Mouse (Mus musculus) megakaryocyte-erythroid progenitor cell, adult 5-6 weeks (primary cell): Measurements from ENCODE around the gene Eif4e1b. TPM values are rescaled to one million over a fixed set of nuclear protein-coding genes. Genes with fewer than 3 reads are reported as not detected.
A peak's percentile ranks its signal among the peaks of the same experiment; 100 is the strongest.
"Not testable (repeated sequence)": the region's sequence is repeated elsewhere in the genome, so short reads cannot be mapped to it uniquely, and the experiment has no call there.

ENCODE experiments used
- ATAC-seq: replicated peaks from 2 replicates; pipeline ENCODE4 v1.8.0; 2016; ENCODE audit warnings: mild to moderate bottlenecking, inconsistent platforms; ENCODE audit not compliant: severe bottlenecking, poor library complexity, low FRiP score, low TSS enrichment
- total RNA-seq, 2 experiments: library from RNA; stranded (forward) in 1 of 2; stranded (reverse) in 1 of 2; fragments of 200-1000, 215-1000 nt in 1 of 2; fragments of >200 nt in 1 of 2; fragmentation: Nextera tagmentation in 1 of 2; gene quantifications; 2 replicates each; pipeline ENCODE4 v1.2.3; 2014 to 2017

Eif4e1b gene
- total RNA-seq, 2 experiments from 2014 or later, result not detected

- ATAC-seq, result peak; percentile 90
Measured at GRCm38 (mm10) chr13:54758045-54758755, 25.6 kb upstream of the Eif4e1b start.

GRCm38 (mm10) chr13:54758756-54759470, 24.9 kb upstream of the Eif4e1b start:
- no peak for ATAC-seq

- no peak for ATAC-seq
Measured at GRCm38 (mm10) chr13:54759496-54759895, 24.3 kb upstream of the Eif4e1b start.

GRCm38 (mm10) chr13:54760164-54760795, 23.5 kb upstream of the Eif4e1b start:
- no peak for ATAC-seq

- no peak for ATAC-seq
Measured at GRCm38 (mm10) chr13:54760906-54761305, 22.9 kb upstream of the Eif4e1b start.

GRCm38 (mm10) chr13:54765281-54766191, 18.3 kb upstream of the Eif4e1b start:
- ATAC-seq, result no peak

GRCm38 (mm10) chr13:54766192-54766768, 17.5 kb upstream of the Eif4e1b start, which contains the start of gene Sncb:
Sncb (minus strand) TSS chr13:54766595.
- ATAC-seq, result peak; percentile 84

- no peak for ATAC-seq
Measured at GRCm38 (mm10) chr13:54767012-54767411, 16.8 kb upstream of the Eif4e1b start.

GRCm38 (mm10) chr13:54780592-54780991, 3.2 kb upstream of the Eif4e1b start:
- ATAC-seq, result no peak

- no peak for ATAC-seq
Measured at GRCm38 (mm10) chr13:54781086-54781485, 2.7 kb upstream of the Eif4e1b start.

- no peak for ATAC-seq
Measured at GRCm38 (mm10) chr13:54783235-54783634, 563 bp upstream of the Eif4e1b start.

- ATAC-seq, result not testable (repeated sequence)
Measured at GRCm38 (mm10) chr13:54787591-54787990, 3.8 kb downstream of the Eif4e1b start.

GRCm38 (mm10) chr13:54788740-54789560, 5.2 kb downstream of the Eif4e1b start, which contains the start of gene Tspan17:
Tspan17 (plus strand) TSS chr13:54789377.
- ATAC-seq, result peak; percentile 90

- ATAC-seq, result 0 out of 2 replicates have a peak, but pooled peaks have one; percentile 27
Measured at GRCm38 (mm10) chr13:54789561-54790397, 6.0 kb downstream of the Eif4e1b start.

GRCm38 (mm10) chr13:54792259-54793230, 8.7 kb downstream of the Eif4e1b start:
- ATAC-seq, result no peak

- ATAC-seq, result no peak
Measured at GRCm38 (mm10) chr13:54794002-54794577, 10.3 kb downstream of the Eif4e1b start.
